Mouse (Mus musculus): Measurements from ENCODE around the gene Pdcd1lg2. TPM values are rescaled to one million over a fixed set of nuclear protein-coding genes. Genes with fewer than 3 reads are reported as not detected.

Gene Pdcd1lg2
- polyA plus RNA-seq, 1 experiment from 2014 or later, result 0.05 TPM

GRCm38 (mm10) chr19:29373438-29373837, 37.3 kb upstream of the Pdcd1lg2 start:
- Histone ChIP-seq H3K4me1 (replicated peaks; ENCODE audit: control insufficient read depth, insufficient read depth) (no peaks in the 10 kb centered on the region), H3K4me3 (ENCODE audit: low read depth, low read length) (no peak overlapping the region), H3K27me3 (ENCODE audit: control insufficient read depth, insufficient read depth, low read length) (no peaks in the 10 kb centered on the region), H3K27ac (replicated peaks) (no peak overlapping the region), H3K4me2 (replicated peaks; ENCODE audit: low read depth) (0 out of 2 replicates have a peak overlapping the region, but pooled peaks have one; percentile 5), H3K9ac (ENCODE audit: low read length) (no peak overlapping the region), H3K36me3 (ENCODE audit: control insufficient read depth, insufficient read depth, low read length) (no peaks in the 10 kb centered on the region; the same call in 1 of the 2 replicates), H3K9me3 (ENCODE audit: control insufficient read depth, low read length) (no peaks in the 10 kb centered on the region)
- 53% methylated on average over 11 of the region's 11 CpGs for WGBS
- no peak for DNase-seq (ENCODE audit: low spot score)
- ATAC-seq (ENCODE audit: low FRiP score, low TSS enrichment), result no peak
- no peak for TF ChIP-seq EP300 (optimal IDR thresholded peaks at IDR 0.05)
- no peak for TF ChIP-seq CTCF (IDR thresholded peaks at IDR 0.05; ENCODE audit: low read depth)

- Histone ChIP-seq H3K27ac (replicated peaks) (no peak overlapping the region), H3K9me3 (ENCODE audit: control insufficient read depth, low read length) (no peaks in the 10 kb centered on the region), H3K4me1 (replicated peaks; ENCODE audit: control insufficient read depth, insufficient read depth) (no peaks in the 10 kb centered on the region), H3K4me3 (ENCODE audit: low read depth, low read length) (no peak overlapping the region), H3K9ac (ENCODE audit: low read length) (no peak overlapping the region), H3K36me3 (ENCODE audit: control insufficient read depth, insufficient read depth, low read length) (no peaks in the 10 kb centered on the region; the same call in 1 of the 2 replicates), H3K27me3 (ENCODE audit: control insufficient read depth, insufficient read depth, low read length) (no peaks in the 10 kb centered on the region), H3K4me2 (replicated peaks; ENCODE audit: low read depth) (no peak overlapping the region)
- WGBS, result 91% methylated on average over 9 of the region's 9 CpGs
- TF ChIP-seq EP300 (optimal IDR thresholded peaks at IDR 0.05) (no peak), CTCF (IDR thresholded peaks at IDR 0.05; ENCODE audit: low read depth) (no peak)
- DNase-seq (ENCODE audit: low spot score) (no peak), ATAC-seq (ENCODE audit: low FRiP score, low TSS enrichment) (no peak)
Observed at GRCm38 (mm10) chr19:29374947-29375346, 35.8 kb upstream of the Pdcd1lg2 start.

GRCm38 (mm10) chr19:29376382-29376781, 34.3 kb upstream of the Pdcd1lg2 start:
- no peak for ATAC-seq (ENCODE audit: low FRiP score, low TSS enrichment)
- 79% methylated on average over 3 of the region's 3 CpGs for WGBS

GRCm38 (mm10) chr19:29379839-29380603, 30.7 kb upstream of the Pdcd1lg2 start:
- Histone ChIP-seq H3K4me2 (replicated peaks; ENCODE audit: low read depth) (no peak overlapping the region), H3K27ac (replicated peaks) (no peak overlapping the region), H3K36me3 (ENCODE audit: control insufficient read depth, insufficient read depth, low read length) (no peaks in the 10 kb centered on the region; the same call in 1 of the 2 replicates), H3K4me1 (replicated peaks; ENCODE audit: control insufficient read depth, insufficient read depth) (no peaks in the 10 kb centered on the region), H3K9ac (ENCODE audit: low read length) (no peak overlapping the region), H3K4me3 (ENCODE audit: low read depth, low read length) (no peak overlapping the region), H3K27me3 (ENCODE audit: control insufficient read depth, insufficient read depth, low read length) (no peaks in the 10 kb centered on the region), H3K9me3 (ENCODE audit: control insufficient read depth, low read length) (no peaks in the 10 kb centered on the region)
- ATAC-seq (ENCODE audit: low FRiP score, low TSS enrichment) (no peak), DNase-seq (ENCODE audit: low spot score) (no peak)
- WGBS, result 79% methylated on average over 14 of the region's 14 CpGs
- TF ChIP-seq EP300 (optimal IDR thresholded peaks at IDR 0.05), result no peak
- no peak for TF ChIP-seq CTCF (IDR thresholded peaks at IDR 0.05; ENCODE audit: low read depth)

More at GRCm38 (mm10) chr19:29376382-29376781, 34.3 kb upstream of the Pdcd1lg2 start:
- H3K4me3 ChIP-seq (ENCODE audit: low read depth, low read length), result no peak overlapping the region
- H3K9me3 ChIP-seq (ENCODE audit: control insufficient read depth, low read length), result no peaks in the 10 kb centered on the region
- no peaks in the 10 kb centered on the region for H3K27me3 ChIP-seq (ENCODE audit: control insufficient read depth, insufficient read depth, low read length)
- DNase-seq (ENCODE audit: low spot score), result no peak
- H3K9ac ChIP-seq (ENCODE audit: low read length), result no peak overlapping the region
- no peak for TF ChIP-seq EP300 (optimal IDR thresholded peaks at IDR 0.05)
- no peak for TF ChIP-seq CTCF (IDR thresholded peaks at IDR 0.05; ENCODE audit: low read depth)
- no peak overlapping the region for H3K4me2 ChIP-seq (replicated peaks; ENCODE audit: low read depth)
- no peaks in the 10 kb centered on the region for H3K4me1 ChIP-seq (replicated peaks; ENCODE audit: control insufficient read depth, insufficient read depth)
- H3K27ac ChIP-seq (replicated peaks), result no peak overlapping the region
- H3K36me3 ChIP-seq (ENCODE audit: control insufficient read depth, insufficient read depth, low read length), result no peaks in the 10 kb centered on the region; the same call in 1 of the 2 replicates

- Histone ChIP-seq H3K4me1 (replicated peaks; ENCODE audit: control insufficient read depth, insufficient read depth) (no peaks in the 10 kb centered on the region), H3K4me3 (ENCODE audit: low read depth, low read length) (no peak overlapping the region), H3K27me3 (ENCODE audit: control insufficient read depth, insufficient read depth, low read length) (no peaks in the 10 kb centered on the region), H3K4me2 (replicated peaks; ENCODE audit: low read depth) (no peak overlapping the region), H3K36me3 (ENCODE audit: control insufficient read depth, insufficient read depth, low read length) (no peaks in the 10 kb centered on the region), H3K27ac (replicated peaks) (no peak overlapping the region), H3K9me3 (ENCODE audit: control insufficient read depth, low read length) (no peaks in the 10 kb centered on the region), H3K9ac (ENCODE audit: low read length) (no peak overlapping the region)
- TF ChIP-seq CTCF (IDR thresholded peaks at IDR 0.05; ENCODE audit: low read depth), result no peak
- DNase-seq (ENCODE audit: low spot score) (no peak), ATAC-seq (ENCODE audit: low FRiP score, low TSS enrichment) (no peak)
- WGBS, result 86% methylated on average over 5 of the region's 5 CpGs
Observed at GRCm38 (mm10) chr19:29383368-29383767, 27.4 kb upstream of the Pdcd1lg2 start.

- H3K27ac ChIP-seq (replicated peaks), result no peak overlapping the region
- no peaks in the 10 kb centered on the region for H3K36me3 ChIP-seq (ENCODE audit: control insufficient read depth, insufficient read depth, low read length)
- WGBS, result 68% methylated on average over 9 of the region's 9 CpGs
- no peaks in the 10 kb centered on the region for H3K9me3 ChIP-seq (ENCODE audit: control insufficient read depth, low read length)
- H3K9ac ChIP-seq (ENCODE audit: low read length), result no peak overlapping the region
- no peak overlapping the region for H3K4me2 ChIP-seq (replicated peaks; ENCODE audit: low read depth)
- ATAC-seq (ENCODE audit: low FRiP score, low TSS enrichment) (no peak), DNase-seq (ENCODE audit: low spot score) (no peak)
- no peak overlapping the region for H3K4me3 ChIP-seq (ENCODE audit: low read depth, low read length)
- no peaks in the 10 kb centered on the region for H3K4me1 ChIP-seq (replicated peaks; ENCODE audit: control insufficient read depth, insufficient read depth)
- H3K27me3 ChIP-seq (ENCODE audit: control insufficient read depth, insufficient read depth, low read length), result no peaks in the 10 kb centered on the region
- TF ChIP-seq CTCF (IDR thresholded peaks at IDR 0.05; ENCODE audit: low read depth) (no peak), EP300 (optimal IDR thresholded peaks at IDR 0.05) (no peak)
Observed at GRCm38 (mm10) chr19:29384412-29384811, 26.3 kb upstream of the Pdcd1lg2 start.

Data from stomach, postnatal 0 days (tissue).